Mouse (Mus musculus) c-Kit-positive CD71-positive TER-119-negative erythroid progenitor cells, embryonic 14.5 days (primary cell): ENCODE measurements around the gene Ccr10.
A peak's percentile ranks its signal among the peaks of the same experiment; 100 is the strongest.

Experiments
- DNase-seq: peaks from one replicate; pipeline ENCODE4 v3.0.0-alpha.2; 2013; ENCODE audit warnings: low read depth

Gene Ccr10

DNA sequence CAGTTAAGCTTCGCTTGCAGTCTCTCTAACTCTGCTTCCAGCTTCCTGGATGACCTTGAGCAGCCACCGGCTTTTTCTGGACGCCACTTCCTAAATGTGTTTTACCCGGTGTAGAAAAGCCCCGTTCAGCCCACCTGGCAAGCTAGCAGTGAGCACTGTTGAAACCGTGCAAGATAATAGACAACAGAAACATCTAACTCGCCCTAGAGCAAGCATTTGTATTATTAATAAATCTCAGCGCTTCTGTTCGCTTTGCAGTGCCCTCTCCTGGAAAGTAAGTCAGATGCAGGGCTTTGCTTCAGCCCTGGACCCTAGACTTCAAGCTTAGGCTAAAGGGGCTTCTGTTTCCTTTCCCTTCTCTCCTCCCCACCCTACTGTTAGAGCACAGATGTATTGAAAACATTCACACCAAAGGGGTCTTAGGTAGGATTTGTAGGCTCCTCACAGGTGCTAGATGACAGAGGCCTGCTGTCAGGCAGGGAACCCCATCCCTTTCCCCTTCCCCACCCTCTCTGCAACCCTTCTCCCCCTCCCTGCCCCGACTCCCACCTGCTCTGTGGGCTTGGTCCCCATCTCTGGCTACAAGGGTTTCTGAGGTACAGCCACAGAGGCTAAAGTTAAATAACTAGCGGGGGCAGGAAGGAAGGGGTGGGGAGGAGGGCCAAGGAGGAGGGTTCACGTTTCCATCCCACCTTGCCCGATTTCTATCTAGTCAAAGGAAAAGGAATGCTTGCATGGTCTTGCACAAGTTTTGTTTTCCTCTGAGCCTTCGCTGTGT lies at the start of gene Ccr10:
Gene Ccr10, minus strand, starts transcription at position 593 of the 778 bp plus-strand sequence.
- DNase-seq, result no peak

DNA sequence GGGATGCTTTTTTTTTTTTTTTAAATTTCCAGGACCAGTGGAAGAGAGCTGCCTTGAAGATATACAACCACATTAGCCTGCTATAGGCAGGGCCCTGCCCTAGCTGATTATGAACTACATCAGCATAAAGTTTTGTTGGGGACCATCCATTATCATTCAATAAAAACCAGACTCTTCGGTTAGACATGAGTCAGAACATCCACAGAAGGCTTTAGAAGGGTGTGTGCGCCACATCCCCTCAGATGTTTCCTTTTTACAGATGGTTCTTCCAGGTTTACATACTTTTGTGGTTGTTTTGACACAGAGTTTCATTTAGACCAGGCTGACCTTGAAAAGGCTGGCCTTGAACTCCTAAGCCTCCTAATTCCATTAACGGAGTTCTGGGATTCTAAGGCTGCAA lies 49.1 kb upstream of the Ccr10 start:
- DNase-seq, result no peak

DNA sequence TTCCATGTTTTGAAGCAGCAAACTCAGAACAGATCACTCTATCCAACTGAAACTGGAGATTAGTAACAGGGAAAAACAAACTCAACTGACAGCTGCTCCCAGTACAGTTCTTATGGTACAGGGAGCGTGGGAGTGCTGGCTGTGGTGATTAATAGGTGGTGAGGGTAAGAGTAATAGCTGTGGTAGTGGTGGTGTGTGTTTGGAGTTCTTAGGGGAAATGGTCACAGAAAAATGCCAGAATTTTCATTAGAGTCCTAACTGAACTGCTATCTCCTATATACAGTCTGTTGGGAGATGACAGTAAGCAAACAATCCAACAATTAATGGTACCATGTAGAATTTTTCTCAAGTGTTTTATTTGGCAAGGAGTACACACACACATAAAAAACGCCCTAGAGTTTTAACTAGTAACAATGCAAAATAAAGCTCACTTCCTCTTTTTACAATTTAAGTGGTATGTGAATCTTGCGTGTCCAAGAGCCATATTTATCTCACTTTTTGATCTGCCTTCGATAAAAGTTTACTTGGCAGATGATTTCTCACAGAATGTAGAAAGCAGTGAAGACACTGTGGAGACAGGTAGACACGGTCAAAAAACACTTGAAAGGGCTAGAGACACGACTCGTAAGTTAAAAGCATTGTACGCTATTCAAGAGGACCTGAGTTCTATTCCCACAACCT lies 46.2 kb upstream of the Ccr10 start:
- DNase-seq, result no peak

DNA sequence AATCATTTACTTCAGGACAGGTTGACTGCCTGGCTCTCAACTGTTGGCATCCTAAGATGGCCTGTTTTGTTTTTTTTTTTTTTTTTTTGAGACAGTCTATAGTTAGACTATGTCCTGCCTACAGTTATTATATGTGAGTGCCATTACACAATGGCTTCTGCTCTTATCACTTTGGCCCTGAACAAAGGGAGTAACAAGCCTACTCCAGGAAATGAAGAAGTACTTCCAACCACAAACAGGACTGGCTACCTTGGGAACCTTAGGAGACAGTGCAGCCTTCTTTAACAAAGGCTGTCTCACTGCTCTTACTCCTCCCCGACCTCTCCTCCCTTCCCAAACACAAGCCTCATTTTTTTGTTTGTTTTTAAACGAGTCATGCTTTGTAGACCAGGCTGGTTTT lies 45.6 kb upstream of the Ccr10 start:
- DNase-seq, result no peak

DNA sequence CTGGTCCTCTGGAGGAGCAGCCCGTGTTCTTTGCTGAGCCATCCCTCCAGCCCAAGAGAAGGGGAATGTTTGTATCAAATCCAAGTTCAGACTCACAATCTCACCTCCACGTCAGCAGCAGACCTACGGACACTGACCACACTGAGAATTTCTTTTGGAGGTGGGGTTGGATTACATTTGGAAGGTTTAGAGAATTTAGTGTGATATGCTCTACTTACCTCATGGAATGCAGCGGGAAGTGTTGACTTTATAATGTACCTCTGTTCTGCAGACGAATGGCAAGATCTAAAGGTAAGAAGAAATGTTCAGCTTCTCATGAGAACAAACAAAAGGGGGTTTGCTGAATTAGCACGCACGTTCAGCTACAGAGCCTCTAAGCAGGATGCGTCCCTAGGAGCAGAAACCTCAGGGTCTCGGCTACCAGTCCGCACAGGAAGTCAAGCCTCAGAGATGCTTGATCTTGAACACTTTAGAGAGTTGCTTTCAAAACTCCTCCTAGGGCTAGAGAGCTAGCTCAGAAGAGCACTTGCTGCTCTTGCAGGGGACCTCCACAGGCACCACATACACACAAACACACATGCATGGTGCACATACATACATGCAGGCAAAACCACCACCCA lies 43.3 kb upstream of the Ccr10 start:
- DNase-seq, result no peak

DNA sequence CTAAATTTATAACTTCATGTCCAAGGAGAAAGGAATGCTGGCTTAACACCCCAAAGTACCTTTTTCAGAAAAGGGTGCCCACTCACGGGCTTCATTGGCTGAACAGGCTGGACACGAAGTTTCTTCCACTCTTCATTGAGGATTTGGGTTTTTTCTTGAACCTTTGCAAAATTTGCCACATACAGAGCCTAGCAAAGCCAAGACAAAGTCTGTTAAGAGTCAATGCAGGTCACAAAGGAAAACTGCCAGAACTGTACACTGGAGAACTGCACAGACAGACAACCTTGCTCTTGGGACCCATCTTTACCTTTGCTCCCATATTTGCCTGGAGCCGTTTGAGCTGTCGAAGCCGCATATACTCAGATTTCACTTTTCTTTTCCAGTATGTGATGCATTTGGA lies 41.7 kb upstream of the Ccr10 start:
- no peak for DNase-seq

DNA sequence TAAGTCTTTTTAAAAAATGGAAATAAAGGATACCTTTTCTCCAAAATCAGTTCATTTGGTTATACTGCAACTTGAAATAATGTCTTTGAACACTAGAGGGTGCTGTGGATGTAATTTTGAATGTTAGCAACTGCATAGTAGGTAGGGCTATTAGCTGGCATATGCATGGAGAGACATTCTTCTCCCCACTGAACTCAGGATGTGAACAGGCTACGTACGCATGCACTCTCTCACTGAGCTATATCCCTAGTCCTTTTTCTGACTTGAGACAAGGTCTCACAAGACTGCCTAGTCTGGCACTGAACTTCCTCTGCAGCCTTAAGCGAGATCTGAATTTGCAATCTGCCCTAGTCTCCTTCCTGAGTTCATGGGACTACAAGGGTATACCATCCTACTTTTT lies 36.7 kb upstream of the Ccr10 start:
- DNase-seq, result peak; percentile 74

DNA sequence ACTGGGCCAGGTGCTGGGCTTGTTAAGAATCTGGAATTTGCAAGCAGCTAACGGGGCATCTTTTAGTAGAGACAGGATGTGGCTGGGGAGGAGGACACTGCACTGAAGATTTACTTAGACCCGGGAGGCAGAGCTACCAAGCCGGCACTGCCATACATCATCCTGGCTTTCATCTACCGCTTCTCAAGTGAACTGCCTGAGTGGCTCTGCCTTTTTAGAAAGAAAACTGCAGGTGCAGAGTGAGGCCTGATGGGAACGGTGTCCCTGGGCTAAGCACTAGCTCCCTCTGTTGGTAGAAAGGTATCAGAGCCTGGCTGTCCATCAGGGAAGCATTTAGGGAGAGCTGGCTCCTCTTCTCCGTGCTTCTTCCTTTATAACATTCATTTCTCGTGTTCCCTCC lies 25.7 kb upstream of the Ccr10 start:
- no peak for DNase-seq

DNA sequence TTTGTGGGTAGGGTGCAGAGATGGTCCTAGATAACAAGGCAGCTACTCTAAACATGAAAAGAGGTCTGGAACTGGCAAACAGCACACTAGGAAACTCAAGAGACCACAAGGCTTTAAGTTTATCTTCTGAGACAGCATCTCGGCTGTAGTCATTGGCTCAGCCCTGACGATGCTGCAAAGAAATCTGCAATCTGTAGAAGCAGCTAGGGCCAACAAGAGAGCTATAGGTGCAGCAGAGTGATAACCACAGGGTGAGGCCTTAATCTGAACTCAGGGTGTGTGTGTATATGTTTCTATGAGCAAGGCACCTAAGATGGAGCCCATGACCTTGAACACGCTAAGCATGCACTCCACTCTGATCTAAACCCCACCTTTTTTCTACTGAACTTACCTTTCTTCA lies 24.3 kb upstream of the Ccr10 start:
- no peak for DNase-seq

DNA sequence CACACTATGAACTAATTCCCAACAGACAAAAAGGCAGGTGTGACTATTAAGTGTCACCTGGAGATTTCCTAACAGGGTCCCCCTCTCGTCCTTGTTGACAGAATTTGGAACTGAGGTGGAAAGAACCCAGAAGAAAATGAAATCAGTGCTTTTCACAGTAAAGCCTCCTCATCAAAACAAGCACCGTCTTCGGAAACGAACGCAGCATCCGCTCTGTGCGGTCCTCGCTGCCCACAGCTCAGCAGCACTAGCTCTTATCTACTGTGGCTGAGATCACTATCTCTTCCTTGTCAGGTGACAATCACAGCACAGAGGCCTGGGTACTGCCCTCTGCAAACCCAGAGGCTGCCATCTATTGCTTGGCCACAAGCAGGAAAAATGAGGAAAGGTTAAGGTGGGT lies 20.9 kb upstream of the Ccr10 start:
- no peak for DNase-seq

DNA sequence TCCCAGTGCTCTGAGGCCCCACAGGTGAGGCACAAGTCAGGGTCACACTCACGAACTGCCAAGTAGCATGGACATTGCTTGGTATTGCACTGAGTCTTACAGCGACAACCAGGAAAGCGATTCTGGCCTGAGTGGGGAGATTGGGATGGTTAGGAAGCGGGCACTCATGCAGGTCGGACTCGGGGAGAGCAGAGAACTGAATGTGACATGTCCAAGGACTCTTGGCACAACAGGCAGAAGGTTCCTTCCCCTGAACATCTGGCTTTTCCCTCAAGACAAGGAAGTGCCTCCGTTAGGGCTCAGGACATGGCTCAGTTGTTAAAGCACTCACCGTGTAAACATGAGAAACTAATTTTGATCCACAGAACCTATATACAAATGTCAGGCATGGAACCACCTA lies 20.3 kb upstream of the Ccr10 start:
- DNase-seq, result no peak

DNA sequence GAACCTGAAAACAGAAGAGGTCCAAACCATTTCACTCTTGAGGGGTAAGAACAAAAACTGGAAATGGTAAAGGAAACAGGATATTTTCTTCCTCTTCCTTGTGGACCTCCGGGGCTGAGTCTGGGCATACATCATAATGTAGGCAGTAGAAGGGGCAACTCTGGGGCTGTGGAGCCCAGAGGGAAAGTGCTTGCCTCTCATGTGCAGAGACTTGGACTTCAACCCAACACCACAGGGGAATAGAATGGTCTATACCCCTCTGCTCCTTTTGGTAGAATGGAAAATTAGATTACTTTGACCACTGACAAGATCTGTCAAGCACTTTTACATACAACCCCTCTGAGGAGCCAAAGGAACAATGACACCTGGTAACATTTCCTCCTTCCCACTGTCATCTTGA lies 19.9 kb upstream of the Ccr10 start:
- no peak for DNase-seq

DNA sequence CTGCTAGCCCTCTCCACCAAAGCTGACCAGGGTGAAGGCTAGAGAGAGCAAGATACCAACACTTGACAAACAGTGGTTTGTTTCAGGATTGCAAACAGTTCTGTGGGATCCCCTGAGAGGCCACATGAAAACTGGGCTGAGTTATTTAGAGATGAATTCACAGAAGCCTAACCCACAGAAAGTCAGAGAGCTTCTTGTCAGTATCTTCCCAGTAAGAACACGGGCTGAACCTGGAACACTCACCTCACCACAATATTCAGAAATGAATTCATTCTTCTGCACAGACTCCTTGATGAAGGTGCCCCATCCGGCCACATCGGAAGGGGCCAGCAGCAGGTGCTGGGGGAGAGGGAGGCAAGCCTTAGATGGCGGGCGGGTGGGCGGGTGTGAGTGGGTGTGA lies 19.4 kb upstream of the Ccr10 start:
- DNase-seq, result no peak

DNA sequence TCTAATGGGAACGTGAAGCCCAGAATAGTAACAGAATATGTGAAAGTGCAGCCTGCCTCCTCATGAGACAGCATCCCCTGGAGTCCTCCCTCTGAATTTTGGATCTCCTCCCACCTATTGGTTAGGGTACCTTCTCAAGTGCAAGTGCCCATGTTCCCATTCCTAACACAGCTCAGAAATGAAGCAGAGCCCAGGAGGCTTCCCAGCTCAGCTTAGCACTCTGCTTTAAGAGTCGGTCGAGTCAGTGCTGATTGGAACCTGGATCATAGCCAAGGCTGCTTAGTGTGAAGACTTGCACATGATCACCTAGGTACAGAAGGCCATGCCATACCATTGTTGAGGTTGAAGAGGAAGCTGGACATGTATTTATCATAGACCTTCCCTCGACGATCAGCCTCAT lies 18.9 kb upstream of the Ccr10 start:
- no peak for DNase-seq

DNA sequence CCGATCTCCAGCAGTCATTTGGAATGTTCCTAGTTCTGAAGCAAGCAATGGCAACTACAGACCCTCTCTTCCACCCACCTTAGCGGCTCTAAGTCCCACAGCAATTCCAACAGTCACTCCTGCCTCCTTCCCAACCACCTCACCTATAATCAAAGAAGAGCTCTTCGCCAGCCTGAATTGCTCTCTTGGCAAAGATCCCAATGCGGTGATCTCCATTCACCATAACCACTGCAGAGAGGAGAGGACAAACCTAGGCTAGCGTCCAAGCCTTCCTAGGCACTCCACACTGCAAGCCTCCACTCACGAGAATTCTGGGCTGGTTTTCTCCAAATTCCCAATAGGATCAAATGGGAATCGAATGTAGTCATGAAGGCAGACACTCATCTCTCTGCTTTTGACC lies 17.8 kb upstream of the Ccr10 start:
- DNase-seq, result no peak

DNA sequence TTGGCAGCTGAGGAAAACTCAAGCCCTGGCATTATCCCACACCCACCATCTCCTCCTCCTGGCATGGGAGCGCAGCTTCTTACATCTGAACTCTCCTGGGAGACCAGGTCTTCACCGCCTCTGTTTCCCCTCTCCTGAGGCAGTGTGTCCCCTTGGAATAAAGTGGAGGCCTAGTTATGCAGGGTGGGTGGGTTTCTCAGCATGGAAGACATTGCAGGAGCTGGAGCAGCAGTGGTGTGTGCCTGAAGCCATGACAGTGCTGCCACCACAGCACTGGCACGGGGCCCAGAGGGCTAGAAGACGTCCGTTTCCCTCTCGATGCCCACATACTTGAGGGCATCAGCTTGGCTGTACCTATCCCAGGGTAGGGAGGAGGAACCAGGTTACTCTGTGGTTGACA lies 17.4 kb upstream of the Ccr10 start:
- DNase-seq, result no peak

DNA sequence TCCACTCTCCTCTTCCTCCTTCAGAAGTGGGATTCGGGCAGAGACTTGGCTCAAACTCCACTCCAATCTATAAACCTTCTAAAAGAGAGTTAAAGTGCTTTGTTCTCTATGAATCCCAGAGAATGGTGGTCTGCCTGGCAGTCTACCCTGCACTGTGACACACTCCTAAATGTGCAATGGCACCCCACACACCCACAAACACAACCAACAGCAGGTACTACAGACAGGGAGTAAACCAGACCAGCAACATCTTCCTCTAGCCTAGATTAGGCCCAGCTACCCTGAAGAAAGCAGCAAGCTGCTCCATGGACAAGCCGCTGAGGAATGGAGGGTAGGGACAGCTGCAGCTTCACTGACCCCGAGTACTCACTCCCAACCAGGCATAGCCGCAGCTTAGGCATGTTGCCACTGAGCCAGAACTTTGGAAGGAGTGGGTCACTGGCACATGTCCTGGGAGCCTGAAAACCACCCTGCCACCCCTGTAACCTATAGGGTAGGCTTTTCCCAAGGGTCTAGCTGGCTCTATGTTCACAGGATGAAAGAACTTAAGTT lies 16.8 kb upstream of the Ccr10 start:
- no peak for DNase-seq

DNA sequence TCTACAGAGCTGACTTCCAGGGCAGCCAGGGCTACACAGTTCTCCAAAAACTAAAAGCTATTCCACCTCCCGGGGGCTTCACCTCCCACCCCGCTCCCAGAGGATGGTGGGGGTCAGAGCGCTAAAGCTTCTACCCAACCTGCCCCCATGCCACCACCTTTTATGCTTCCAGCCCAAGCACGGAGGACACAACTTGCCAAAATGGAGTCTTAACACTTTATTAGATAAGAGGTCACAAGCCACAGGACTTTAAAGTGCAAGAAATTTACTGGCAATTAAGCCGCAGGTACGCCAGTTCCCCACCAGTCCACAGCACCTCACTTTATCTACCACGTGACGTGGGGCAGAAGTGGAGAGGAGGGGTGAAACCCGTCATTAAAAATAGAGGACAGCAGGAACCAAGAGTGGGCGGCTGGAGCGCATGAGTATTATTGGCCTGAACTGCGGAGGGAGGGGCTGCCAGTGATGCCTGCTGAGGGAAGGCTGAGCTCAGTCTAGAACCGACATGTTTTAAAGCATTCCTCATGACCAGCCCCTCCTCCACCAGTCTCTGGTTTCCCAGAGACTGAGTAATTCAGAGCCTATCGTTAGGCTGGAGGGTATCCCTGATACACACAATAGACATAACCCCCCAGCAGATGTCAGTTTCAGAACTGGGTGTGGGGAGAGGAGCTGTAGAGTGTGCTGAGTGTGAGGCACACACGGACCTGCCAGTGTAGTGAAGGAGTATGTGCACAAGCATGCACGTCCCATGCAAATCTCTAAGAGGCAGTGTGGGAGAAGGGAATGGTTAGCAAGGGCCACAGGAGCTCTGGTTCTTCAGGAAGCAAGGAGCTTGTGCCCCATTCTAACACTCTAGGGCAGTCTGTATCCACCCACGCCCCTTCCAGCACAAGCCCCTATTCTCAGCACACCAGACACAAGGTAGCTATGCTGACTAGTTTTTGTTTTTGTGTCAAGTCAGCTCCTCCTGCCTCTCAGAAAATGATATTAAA lies 16.0 kb upstream of the Ccr10 start:
- no peak for DNase-seq

DNA sequence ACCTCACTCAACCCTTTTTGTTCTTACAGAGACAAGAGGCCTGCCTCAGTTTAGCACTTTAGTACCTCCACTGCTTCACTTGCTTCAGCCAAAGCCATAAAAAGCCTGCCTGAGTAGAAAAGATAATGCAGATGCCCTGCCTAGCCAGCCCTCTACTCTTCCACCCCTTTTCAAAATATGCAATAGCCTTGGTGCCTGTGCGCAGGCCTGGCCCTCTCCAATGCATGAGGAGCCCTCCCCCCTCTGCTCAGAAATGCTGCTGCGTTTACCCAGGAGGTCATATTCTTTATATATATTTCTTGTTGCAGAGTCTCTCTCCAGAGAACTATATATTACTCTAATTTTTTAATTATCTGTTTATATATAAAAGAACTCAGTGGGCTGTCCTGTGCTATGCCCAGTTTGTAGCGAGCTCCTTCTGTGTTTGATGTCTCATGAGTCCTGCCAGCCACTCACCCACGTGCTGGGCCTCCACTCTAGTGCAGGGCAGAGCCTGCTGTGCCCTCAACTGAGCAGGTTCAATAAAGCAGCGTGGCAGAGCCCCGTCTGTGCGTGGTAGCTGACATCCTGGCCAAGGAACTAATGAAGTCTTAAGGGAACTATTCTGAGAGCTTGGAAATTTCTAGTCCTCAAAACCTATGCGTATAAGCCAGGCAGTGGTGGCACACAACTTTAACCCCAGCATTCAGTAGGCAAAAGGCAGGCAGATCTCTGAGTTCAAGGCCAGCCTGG lies 15.1 kb upstream of the Ccr10 start:
- DNase-seq, result peak; percentile 56

DNA sequence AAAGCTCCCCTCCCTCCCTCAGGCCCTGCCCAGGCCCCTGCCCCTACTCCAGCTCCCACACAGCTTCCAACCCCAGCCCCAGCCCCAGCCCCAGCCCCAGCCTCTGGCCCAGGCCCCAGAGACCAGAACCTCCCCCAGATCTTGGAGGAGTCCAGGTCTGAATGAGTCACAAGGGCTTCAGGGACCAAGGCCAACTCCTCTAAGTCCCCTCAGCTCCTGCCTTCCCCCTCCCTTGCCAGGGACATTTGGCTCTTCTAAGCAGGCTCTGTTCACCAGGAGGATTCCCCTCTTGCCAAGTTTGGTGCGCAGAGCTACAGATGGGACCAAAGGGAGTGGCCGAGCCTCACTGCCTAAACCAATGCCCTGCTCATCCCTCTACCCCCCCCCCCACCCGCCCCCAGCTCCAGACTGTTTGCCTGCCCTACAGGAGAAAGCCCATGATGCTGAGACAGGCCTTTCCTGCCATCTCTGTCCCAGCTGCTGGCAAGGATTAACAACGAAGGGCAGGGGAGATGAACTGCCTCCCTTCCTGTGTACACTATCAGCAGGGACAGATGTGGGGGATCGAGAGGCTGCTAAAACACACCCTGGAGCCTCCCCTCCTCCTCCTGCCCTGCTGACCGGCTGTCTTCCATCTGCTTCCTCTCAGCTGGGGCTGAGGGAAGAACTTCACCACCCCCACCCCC lies 14.4 kb upstream of the Ccr10 start:
- peak; percentile 62 for DNase-seq
